Mouse (Mus musculus): ENCODE measurements around the gene Gramd1a.

DNA sequence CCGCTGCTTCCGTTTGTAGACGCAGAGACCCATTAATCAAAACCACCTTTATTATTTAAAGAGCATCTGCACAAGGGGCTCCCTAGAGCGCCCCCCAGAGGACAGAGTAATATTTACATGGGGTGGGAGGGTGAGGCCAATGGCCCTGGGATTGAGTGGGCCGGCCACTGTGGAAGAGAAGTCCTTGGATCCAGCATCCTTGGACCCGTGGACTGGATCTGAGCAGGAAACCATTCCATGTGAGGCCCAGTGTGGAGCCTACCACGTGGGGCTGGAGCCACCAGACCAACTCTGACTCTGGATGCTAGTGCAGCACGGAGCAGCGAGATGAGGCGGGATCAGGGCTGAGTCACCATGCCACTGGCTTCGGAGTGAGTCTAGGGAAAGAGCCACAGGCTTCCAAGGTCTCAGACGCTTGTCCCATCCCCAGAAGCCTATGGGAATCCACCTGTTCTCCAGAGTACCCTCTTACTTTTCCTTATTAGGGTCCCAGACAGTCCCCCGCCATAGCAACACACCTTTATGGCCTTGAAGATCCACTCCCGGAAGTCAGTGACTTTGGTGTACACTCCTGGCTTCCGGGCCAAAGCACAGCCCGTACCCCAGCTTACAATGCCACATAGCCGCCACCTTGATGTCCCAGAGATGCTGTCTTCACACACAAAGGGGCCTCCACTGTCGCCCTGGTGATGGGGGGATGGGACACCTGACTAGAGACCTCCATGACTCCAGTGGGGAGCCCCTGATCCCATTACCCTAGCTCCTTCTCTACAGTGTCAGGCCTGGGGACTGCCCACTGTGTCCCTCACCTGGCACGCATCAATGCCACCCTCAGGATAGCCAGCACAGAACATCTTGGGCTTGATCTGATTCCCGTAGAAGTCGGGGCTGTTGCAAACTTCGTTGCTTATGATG, 56.7 kb downstream of the Gramd1a start:
- TF ChIP-seq CTCF (IDR thresholded peaks at IDR 0.05; ENCODE audit: low read depth) (no peak), EP300 (IDR thresholded peaks at IDR 0.05; ENCODE audit: low read depth) (no peak)
